ENCODE assay signal across 8 mouse cellular contexts in genomic region chr11:110400283-110400682, GRCm38 (mm10). TPM values are rescaled to one million over a fixed set of nuclear protein-coding genes. Genes with fewer than 3 reads are reported as not detected.
DNase-seq lines count a peak whose midpoint lies in the region; ATAC-seq and TF ChIP-seq lines count a peak whose summit lies in the region.

No protein-coding gene starts in this region.

- no peak overlapping the region for H3K27ac ChIP-seq in kidney, embryonic 14.5 days (ENCODE audit: low read depth, low read length)
- H3K27ac ChIP-seq in embryonic facial prominence, embryonic 14.5 days (replicated peaks; ENCODE audit: low read depth, low read length), result no peak overlapping the region
- no peak overlapping the region for H3K27ac ChIP-seq in hindbrain, postnatal 0 days
- H3K27ac ChIP-seq in midbrain, embryonic 14.5 days (replicated peaks; ENCODE audit: low read depth, low read length), result no peak overlapping the region

- no peak for ATAC-seq in kidney, embryonic 14.5 days (ENCODE audit: low FRiP score, low TSS enrichment)
- no peak for ATAC-seq in embryonic facial prominence, embryonic 14.5 days (ENCODE audit: low read depth)
- ATAC-seq in hindbrain, postnatal 0 days, result no peak
- no peak for ATAC-seq in midbrain, embryonic 14.5 days (ENCODE audit: low FRiP score, low TSS enrichment)
- ATAC-seq in frontal cortex, adult (ENCODE audit: low TSS enrichment), result no peak

- no peak for TF ChIP-seq CTCF in hindbrain, postnatal 0 days (IDR thresholded peaks at IDR 0.05; ENCODE audit: low read depth)

- peak overlapping the region; percentile 53; the same call in 1 of the 2 replicates for H3K9ac ChIP-seq in kidney, embryonic 14.5 days (ENCODE audit: low read depth, low read length)
- peak overlapping the region; percentile 59 for H3K9ac ChIP-seq in embryonic facial prominence, embryonic 14.5 days (ENCODE audit: low read depth, low read length)
- H3K9ac ChIP-seq in hindbrain, postnatal 0 days (replicated peaks; ENCODE audit: low read length), result 0 out of 2 replicates have a peak overlapping the region, but pooled peaks have one; percentile 51
- H3K9ac ChIP-seq in midbrain, embryonic 14.5 days (replicated peaks; ENCODE audit: low read length), result peak overlapping the region; percentile 56; the same call in 1 of the 2 replicates

- H3K4me3 ChIP-seq in kidney, embryonic 14.5 days (ENCODE audit: low read length), result peak overlapping the region; percentile 62
- H3K4me3 ChIP-seq in embryonic facial prominence, embryonic 14.5 days (ENCODE audit: low read depth, low read length), result peak overlapping the region; percentile 59
- H3K4me3 ChIP-seq in hindbrain, postnatal 0 days (ENCODE audit: low read length), result peak overlapping the region; percentile 71
- H3K4me3 ChIP-seq in midbrain, embryonic 14.5 days (replicated peaks; ENCODE audit: low read depth, low read length), result peak overlapping the region; percentile 51

- H3K4me1 ChIP-seq in kidney, embryonic 14.5 days (ENCODE audit: control insufficient read depth, insufficient read depth, low read length), result peaks cover 16% of the 10 kb centered on the region
- peaks cover 26% of the 10 kb centered on the region for H3K4me1 ChIP-seq in embryonic facial prominence, embryonic 14.5 days (ENCODE audit: control insufficient read depth, insufficient read depth, low read length)
- H3K4me1 ChIP-seq in hindbrain, postnatal 0 days (ENCODE audit: insufficient read depth, low read length), result peaks cover 6% of the 10 kb centered on the region; the same call in 1 of the 2 replicates
- H3K4me1 ChIP-seq in midbrain, embryonic 14.5 days (ENCODE audit: control insufficient read depth, insufficient read depth, low read length), result peaks cover 24% of the 10 kb centered on the region

- no peaks in the 10 kb centered on the region for H3K36me3 ChIP-seq in kidney, embryonic 14.5 days (ENCODE audit: control insufficient read depth, insufficient read depth, low read length)
- H3K36me3 ChIP-seq in embryonic facial prominence, embryonic 14.5 days (ENCODE audit: control insufficient read depth, insufficient read depth, low read length), result no peaks in the 10 kb centered on the region
- H3K36me3 ChIP-seq in hindbrain, postnatal 0 days (ENCODE audit: insufficient read depth, low read length), result no peaks in the 10 kb centered on the region
- no peaks in the 10 kb centered on the region for H3K36me3 ChIP-seq in midbrain, embryonic 14.5 days (ENCODE audit: control insufficient read depth, insufficient read depth, low read length)

- DNase-seq in kidney, postnatal 4 days, result no peak
- DNase-seq in embryonic facial prominence, embryonic 14.5 days (ENCODE audit: low spot score), result no peak
- DNase-seq in hindbrain, postnatal 0 days (ENCODE audit: low spot score), result no peak
- no peak for DNase-seq in midbrain, embryonic 14.5 days
- no peak for DNase-seq in adrenal gland, adult 8-10 months
- DNase-seq in urinary bladder, postnatal 4 days (ENCODE audit: low spot score in 2 of 2), result no peak

- no peaks in the 10 kb centered on the region for H3K27me3 ChIP-seq in kidney, embryonic 14.5 days (ENCODE audit: control insufficient read depth, insufficient read depth, low read length)
- no peaks in the 10 kb centered on the region for H3K27me3 ChIP-seq in embryonic facial prominence, embryonic 14.5 days (replicated peaks; ENCODE audit: control insufficient read depth, insufficient read depth, low read length)
- H3K27me3 ChIP-seq in hindbrain, postnatal 0 days (ENCODE audit: insufficient read depth, low read length), result no peaks in the 10 kb centered on the region
- no peaks in the 10 kb centered on the region for H3K27me3 ChIP-seq in midbrain, embryonic 14.5 days (ENCODE audit: control insufficient read depth, insufficient read depth, low read length)

- WGBS in kidney, embryonic 14.5 days, result 17% methylated on average over 1 of the region's 1 CpGs
- WGBS in embryonic facial prominence, embryonic 14.5 days, result 23% methylated on average over 1 of the region's 1 CpGs
- WGBS in hindbrain, postnatal 0 days, result 57% methylated on average over 1 of the region's 1 CpGs
- 35% methylated on average over 1 of the region's 1 CpGs for WGBS in midbrain, embryonic 14.5 days

- no peaks in the 10 kb centered on the region for H3K9me3 ChIP-seq in kidney, embryonic 14.5 days (ENCODE audit: control insufficient read depth, low read length)
- H3K9me3 ChIP-seq in embryonic facial prominence, embryonic 14.5 days (ENCODE audit: control insufficient read depth, low read length), result no peaks in the 10 kb centered on the region
- H3K9me3 ChIP-seq in hindbrain, postnatal 0 days (ENCODE audit: low read length), result no peaks in the 10 kb centered on the region
- no peaks in the 10 kb centered on the region for H3K9me3 ChIP-seq in midbrain, embryonic 14.5 days (ENCODE audit: control insufficient read depth, low read length)

- H3K4me2 ChIP-seq in kidney, embryonic 14.5 days (replicated peaks; ENCODE audit: low read depth, low read length), result peak overlapping the region; percentile 63
- H3K4me2 ChIP-seq in embryonic facial prominence, embryonic 14.5 days (ENCODE audit: low read depth, low read length), result peak overlapping the region; percentile 57
- peak overlapping the region; percentile 71 for H3K4me2 ChIP-seq in hindbrain, postnatal 0 days (ENCODE audit: low read depth, low read length)
- H3K4me2 ChIP-seq in midbrain, embryonic 14.5 days (ENCODE audit: low read length), result peak overlapping the region; percentile 68

RNA-seq across cellular contexts. Expression of gene Map2k6, which starts 1.4 kb away (rescaled TPM):
- 20.2 and 26.6 TPM in 2 replicates for polyA plus RNA-seq in kidney, embryonic 14.5 days (2014; fragmentation: Nextera tagmentation; extraction: Ambion mirVana)
- polyA plus RNA-seq in embryonic facial prominence, embryonic 14.5 days (2014; fragmentation: Nextera tagmentation; extraction: Ambion mirVana), result 15.5 and 18.5 TPM in 2 replicates
- total RNA-seq in hindbrain, postnatal 0 days (2014; rRNA removed), result 19.1 and 21.2 TPM in 2 replicates
- polyA plus RNA-seq in hindbrain, postnatal 0 days (2015; fragmentation: Nextera tagmentation; extraction: Ambion mirVana), result 16.3 and 16.4 TPM in 2 replicates
- 19.3 and 26.2 TPM in 2 replicates for polyA plus RNA-seq in midbrain, embryonic 14.5 days (2014; fragmentation: Nextera tagmentation; extraction: Ambion mirVana)
- total RNA-seq in adrenal gland, adult 8-10 months (2022), result 1 to 10 TPM; 1.7 to 7.9 (median 5.0) TPM
